ENCODE assay signal across 12 mouse cellular contexts in the genomic region with DNA sequence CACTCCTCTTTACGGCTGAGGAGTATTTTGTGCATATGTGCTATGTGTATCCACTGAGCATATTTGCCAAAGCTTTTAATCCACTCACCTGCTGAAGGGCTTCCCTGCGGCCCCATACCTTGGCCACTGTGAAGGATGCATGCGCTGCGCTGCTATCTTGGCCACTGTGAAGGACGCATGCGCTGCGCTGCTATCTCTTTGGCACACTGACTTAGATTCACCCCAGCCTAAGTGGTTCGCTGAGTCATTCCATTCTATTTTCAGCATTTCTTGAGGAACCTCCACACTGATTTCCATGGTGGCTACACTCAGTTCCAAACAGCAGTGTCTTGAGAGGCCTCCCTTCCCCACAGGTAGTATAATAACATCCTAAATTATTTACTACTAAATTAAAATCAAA. TPM values are rescaled to one million over a fixed set of nuclear protein-coding genes. Genes with fewer than 3 reads are reported as not detected.
DNase-seq lines count a peak whose midpoint lies in the region; ATAC-seq and TF ChIP-seq lines count a peak whose summit lies in the region.
"Had no signal": no experiment of that assay in that cellular context is flagged by ENCODE, and none has a peak within 500 bp of the region (broad histone marks: within the 10 kb centered on the region; RNA-seq: fewer than 3 reads in every experiment).

No protein-coding gene starts in this region.

- TF ChIP-seq RAD21 in MEL (IDR thresholded peaks at IDR 0.05; ENCODE audit: low read depth, low read length) = no peak

- DNase-seq in heart, adult 11 months = peak; percentile 93
- no peak for DNase-seq in heart, embryonic 10.5 days (ENCODE audit: low spot score)
- peak; percentile 80 for DNase-seq in MEL (ENCODE audit: low read depth, low spot score)
- DNase-seq in frontal cortex, postnatal 36 days (ENCODE audit: low spot score in 2 of 2) = peak; percentile 36 to 52
- DNase-seq in liver, embryonic 13.5 days = peak; percentile 8
- DNase-seq in urinary bladder, postnatal 25 days (ENCODE audit: low spot score) = no peak
- no peak for DNase-seq in testis, postnatal 10 days (ENCODE audit: low spot score)
- no peak for DNase-seq in midbrain, postnatal 0 days (ENCODE audit: low spot score)
- DNase-seq: cerebellum, adult 9-10 months; gastrocnemius, postnatal 14 days had no signal

- peak in 1 of 2 experiments; percentile 37; a peak in 1 of 4 replicates for TF ChIP-seq EP300 in MEL (IDR thresholded peaks at IDR 0.05; ENCODE audit: low read depth in 1 of 2, low read length in 2 of 2)

- no peak overlapping the region for H3K4me3 ChIP-seq in heart, embryonic 10.5 days
- H3K4me3 ChIP-seq in MEL (ENCODE audit: control insufficient read depth in 1 of 2, insufficient read depth in 1 of 2, low read depth in 2 of 2, low read length in 2 of 2) = no peak overlapping the region
- H3K4me3 ChIP-seq in liver, embryonic 13.5 days (replicated peaks) = no peak overlapping the region
- no peak overlapping the region for H3K4me3 ChIP-seq in midbrain, postnatal 0 days (ENCODE audit: low read depth, low read length)
- H3K4me3 ChIP-seq: midbrain, embryonic 12.5 days had no signal

- no peak for TF ChIP-seq CTCF in MEL (IDR thresholded peaks at IDR 0.05 in 2 of 3, conservative IDR thresholded peaks at IDR 0.05 in 1 of 3; ENCODE audit: control insufficient read depth in 1 of 3, insufficient read depth in 1 of 3, low read depth in 2 of 3, low read length in 3 of 3, poor library complexity in 1 of 3, severe bottlenecking in 1 of 3)
- no peak for TF ChIP-seq CTCF in midbrain, postnatal 0 days (IDR thresholded peaks at IDR 0.05)

- H3K27ac ChIP-seq in heart, embryonic 10.5 days = no peak overlapping the region
- H3K27ac ChIP-seq in MEL (ENCODE audit: control insufficient read depth, low read depth, low read length) = no peak overlapping the region
- H3K27ac ChIP-seq in liver, embryonic 13.5 days = no peak overlapping the region
- H3K27ac ChIP-seq in midbrain, postnatal 0 days (ENCODE audit: low read depth, low read length) = no peak overlapping the region
- H3K27ac ChIP-seq: midbrain, embryonic 12.5 days had no signal

- H3K9ac ChIP-seq in MEL (ENCODE audit: control insufficient read depth, low read depth, low read length, poor library complexity, severe bottlenecking) = no peak overlapping the region
- no peak overlapping the region for H3K9ac ChIP-seq in liver, embryonic 13.5 days
- H3K9ac ChIP-seq in midbrain, postnatal 0 days (replicated peaks; ENCODE audit: low read length, poor library complexity, severe bottlenecking) = no peak overlapping the region
- H3K9ac ChIP-seq: midbrain, embryonic 12.5 days had no signal

- no peak for TF ChIP-seq POLR2A in MEL (IDR thresholded peaks at IDR 0.05; ENCODE audit: control insufficient read depth in 1 of 2, insufficient read depth in 1 of 2, low read depth in 1 of 2, low read length in 2 of 2, poor library complexity in 1 of 2)

- ATAC-seq in liver, embryonic 13.5 days (ENCODE audit: low read depth) = no peak
- ATAC-seq in midbrain, postnatal 0 days (ENCODE audit: low FRiP score) = no peak
- ATAC-seq: inflammation-experienced regulatory T-cells, adult 6 months had no signal

- no peaks in the 10 kb centered on the region for H3K27me3 ChIP-seq in heart, embryonic 10.5 days (ENCODE audit: insufficient read depth, poor library complexity, severe bottlenecking)
- no peaks in the 10 kb centered on the region for H3K27me3 ChIP-seq in MEL (ENCODE audit: control insufficient read depth in 1 of 2, insufficient read depth in 2 of 2, low read length in 2 of 2)
- H3K27me3 ChIP-seq in liver, embryonic 13.5 days = no peaks in the 10 kb centered on the region
- no peaks in the 10 kb centered on the region for H3K27me3 ChIP-seq in midbrain, postnatal 0 days (ENCODE audit: insufficient read depth, low read length)
- H3K27me3 ChIP-seq: midbrain, embryonic 12.5 days had no signal

- H3K9me3 ChIP-seq in heart, embryonic 10.5 days = no peaks in the 10 kb centered on the region
- no peaks in the 10 kb centered on the region for H3K9me3 ChIP-seq in MEL (replicated peaks; ENCODE audit: insufficient read depth, low read length)
- no peaks in the 10 kb centered on the region for H3K9me3 ChIP-seq in liver, embryonic 13.5 days (replicated peaks)
- H3K9me3 ChIP-seq in midbrain, postnatal 0 days (ENCODE audit: low read length) = no peaks in the 10 kb centered on the region
- H3K9me3 ChIP-seq: midbrain, embryonic 12.5 days had no signal

- no peak overlapping the region for H3K4me2 ChIP-seq in liver, embryonic 13.5 days
- H3K4me2 ChIP-seq in midbrain, postnatal 0 days (ENCODE audit: low read depth, low read length, poor library complexity, severe bottlenecking) = no peak overlapping the region
- H3K4me2 ChIP-seq: midbrain, embryonic 12.5 days had no signal

- WGBS in heart, embryonic 10.5 days = 32% methylated on average over 8 of the region's 8 CpGs
- WGBS in liver, embryonic 13.5 days (ENCODE audit: insufficient replicate concordance) = 27% methylated on average over 8 of the region's 8 CpGs
- WGBS in midbrain, postnatal 0 days = 94% methylated on average over 8 of the region's 8 CpGs

- peaks cover 24% of the 10 kb centered on the region; the same call in 1 of the 2 replicates for H3K36me3 ChIP-seq in heart, embryonic 10.5 days
- H3K36me3 ChIP-seq in MEL (ENCODE audit: control insufficient read depth in 1 of 2, insufficient read depth in 2 of 2, low read length in 2 of 2) = peaks cover 0 to 2% of the 10 kb centered on the region in 2 experiments; a peak in 1 of 4 replicates
- no peaks in the 10 kb centered on the region for H3K36me3 ChIP-seq in liver, embryonic 13.5 days
- no peaks in the 10 kb centered on the region for H3K36me3 ChIP-seq in midbrain, postnatal 0 days (ENCODE audit: insufficient read depth, low read length)
- H3K36me3 ChIP-seq: midbrain, embryonic 12.5 days had no signal

- H3K79me2 ChIP-seq in MEL (ENCODE audit: control insufficient read depth, insufficient read depth, low read length, poor library complexity) = no peaks in the 10 kb centered on the region

- peaks cover 56% of the 10 kb centered on the region for H3K4me1 ChIP-seq in heart, embryonic 10.5 days
- peaks cover 0 to 5% of the 10 kb centered on the region in 2 experiments; a peak in 1 of 4 replicates for H3K4me1 ChIP-seq in MEL (ENCODE audit: control insufficient read depth in 1 of 2, insufficient read depth in 2 of 2, low read length in 2 of 2)
- H3K4me1 ChIP-seq in liver, embryonic 13.5 days (replicated peaks) = peaks cover 7% of the 10 kb centered on the region
- H3K4me1 ChIP-seq in midbrain, postnatal 0 days (ENCODE audit: insufficient read depth, low read length) = no peaks in the 10 kb centered on the region
- H3K4me1 ChIP-seq: midbrain, embryonic 12.5 days had no signal

TF ChIP-seq in MEL, 35 proteins besides CTCF, POLR2A, EP300 and RAD21:
- TF ChIP-seq ETS1 (IDR thresholded peaks at IDR 0.05; ENCODE audit: low read depth, low read length) (0 out of 2 replicates have a peak, but pooled peaks have one; percentile 33), TAL1 (IDR thresholded peaks at IDR 0.05; ENCODE audit: low read length) (no peak), GATA1 (IDR thresholded peaks at IDR 0.05; ENCODE audit: low read depth, low read length) (peak; percentile 57; the same call in 1 of the 2 replicates), SMC3 (IDR thresholded peaks at IDR 0.05; ENCODE audit: low read depth, low read length) (no peak), MEF2A (IDR thresholded peaks at IDR 0.05; ENCODE audit: extremely low read depth, insufficient replicate concordance, low read depth, low read length, poor library complexity, severe bottlenecking) (peak; percentile 77; the same call in 1 of the 2 replicates), MAX (IDR thresholded peaks at IDR 0.05; ENCODE audit: low read length) (no peak), NRF1 (IDR thresholded peaks at IDR 0.05; ENCODE audit: insufficient read depth, low read depth, low read length, poor library complexity, severe bottlenecking) (peak; percentile 77), RCOR1 (IDR thresholded peaks at IDR 0.05; ENCODE audit: low read depth, low read length) (peak; percentile 90)
TF ChIP-seq in MEL: peak in this region for 5.

RNA-seq across cellular contexts. Expression of gene Igf2bp2, which starts 42.0 kb away (rescaled TPM):
- polyA plus RNA-seq in heart, embryonic 10.5 days (2016; fragmentation: Nextera tagmentation; extraction: Ambion mirVana) = 117 and 143 TPM in 2 replicates
- total RNA-seq in MEL (2012; rRNA removed) = 0.13 and 0.23 TPM in 2 replicates
- under 1 TPM in 1 of 2 experiments, not detected in 1; 0.86 TPM for polyA plus RNA-seq in MEL (2012; ENCODE audit: insufficient read depth in 1 of 2, insufficient read length in 2 of 2, low read depth in 1 of 2, low replicate concordance in 2 of 2, missing spikeins in 1 of 2)
- 12.1 and 17.0 TPM in 2 replicates for polyA plus RNA-seq in liver, embryonic 13.5 days (2015; fragmentation: Nextera tagmentation; extraction: Ambion mirVana)
- total RNA-seq in midbrain, postnatal 0 days (2014; rRNA removed) = 7.7 and 8.7 TPM in 2 replicates
- polyA plus RNA-seq in midbrain, postnatal 0 days (2015; fragmentation: Nextera tagmentation; extraction: Ambion mirVana) = 4.4 and 5.5 TPM in 2 replicates

Comparison
In these comparisons a context has a peak if more than half of its experiments do, and no peak if none do; other contexts are left out.
1. DNase-seq: peak in heart, adult 11 months (single experiment), MEL (single experiment), frontal cortex, postnatal 36 days (2 of 2) and liver, embryonic 13.5 days (single experiment); none in heart, embryonic 10.5 days (single experiment), urinary bladder, postnatal 25 days (single experiment), testis, postnatal 10 days (single experiment) and midbrain, postnatal 0 days (single experiment).